Mouse (Mus musculus) lung, adult 2 months (tissue): ENCODE data around the gene Btbd16. TPM values are rescaled to one million over a fixed set of nuclear protein-coding genes. Genes with fewer than 3 reads are reported as not detected.

Source experiments
- DNase-seq: peaks from one replicate; pipeline ENCODE4 v3.0.0; 2022
- H3K4me1 ChIP-seq: fragments of 200-500 bp; 2 replicates; pipeline ENCODE4 v1.6.1; 2011; ENCODE audit warnings: low read length; ENCODE audit not compliant: control insufficient read depth, insufficient read depth
- H3K4me3 ChIP-seq: fragments of 200-500 bp; replicated peaks from 2 replicates; pipeline ENCODE3; 2011; ENCODE audit warnings: low read depth, mild to moderate bottlenecking, control low read depth, low read length; ENCODE audit errors: extremely low read depth
- CTCF ChIP-seq: fragments of 200-500 bp; IDR thresholded peaks from 2 replicates; pipeline ENCODE4 v1.5.1; 2011; ENCODE audit warnings: mild to moderate bottlenecking, low read length, control low read depth; ENCODE audit not compliant: insufficient read depth
- POLR2A ChIP-seq: fragments of 200-500 bp; IDR thresholded peaks from 2 replicates; pipeline ENCODE4 v1.6.1; 2011; ENCODE audit warnings: low read depth, mild to moderate bottlenecking, control low read depth, low read length, borderline replicate concordance; ENCODE audit errors: extremely low read depth
- WGBS: fragments of 180-500 bp; shearing (Covaris S2); methylation state at CpG from one replicate; pipeline ENCODE4 v1.1.7; 2018; 5-methylcytosine and 5-hydroxymethylcytosine counted together
- polyA plus RNA-seq: library from polyadenylated mRNA; depleted of rRNA; stranded (reverse); fragments of >200 nt; gene quantifications from 2 replicates; pipeline ENCODE4 v1.2.3, GENCODE M21; 2012; rRNA removed

Gene Btbd16
- polyA plus RNA-seq, 1 experiment = not detected

GRCm38 (mm10) chr7:130867256-130867655 is 93.4 kb downstream of the Btbd16 start:
- peak overlapping the region; percentile 98 for H3K4me3 ChIP-seq
- no peak for DNase-seq
- H3K4me1 ChIP-seq = peaks cover 11% of the 10 kb centered on the region
- WGBS = 33% methylated on average over 3 of the region's 3 CpGs
- TF ChIP-seq POLR2A (no peak), CTCF (no peak)

Other genes with a start within 250 kb of the Btbd16 start
- gene Nsmce4a, start 201.0 kb upstream of the Btbd16 start, polyA plus RNA-seq = 29.6 and 36.3 TPM in 2 replicates
- gene Tacc2, start 196.6 kb upstream of the Btbd16 start, polyA plus RNA-seq = 71.7 and 74.5 TPM in 2 replicates
- gene Plekha1, start 91.7 kb downstream of the Btbd16 start, polyA plus RNA-seq = 66.8 and 99.2 TPM in 2 replicates
- 64.7 and 65.2 TPM in 2 replicates for gene Htra1, start 162.0 kb downstream of the Btbd16 start, polyA plus RNA-seq